Mouse (Mus musculus) bone marrow, adult 2 months (tissue): Measurements from ENCODE around the gene Hcfc1.

Experiments
- CTCF ChIP-seq: fragments of 200-500 bp; IDR thresholded peaks from 2 replicates; pipeline ENCODE4 v1.5.1; 2011; ENCODE audit warnings: low read length, control low read depth; ENCODE audit not compliant: control insufficient read depth, insufficient read depth
- POLR2A ChIP-seq: fragments of 200-500 bp; IDR thresholded peaks from 2 replicates; pipeline ENCODE4 v1.6.1; 2011; ENCODE audit warnings: low read depth, mild to moderate bottlenecking, control low read depth, low read length, borderline replicate concordance; ENCODE audit not compliant: control insufficient read depth

GRCm38 (mm10) chrX:73911588-73911987, 54.6 kb downstream of the Hcfc1 start:
- TF ChIP-seq CTCF (no peak), POLR2A (no peak)
